Mouse (Mus musculus) heart, adult 2 months (tissue): ENCODE results near the gene Reps1. TPM values are rescaled to one million over a fixed set of nuclear protein-coding genes. Genes with fewer than 3 reads are reported as not detected.
A peak's percentile ranks its signal among the peaks of the same experiment; 100 is the strongest.

Experiments used
- DNase-seq, 2 experiments: peaks; one replicate each; pipeline ENCODE4 v3.0.0; 2021
- H3K27ac ChIP-seq: fragments of 200-600 bp; 2 replicates; pipeline ENCODE4 v1.8.1; 2022
- H3K27me3 ChIP-seq: fragments of 200-500 bp; 2 replicates; pipeline ENCODE4 v1.6.1; 2012; ENCODE audit warnings: mild to moderate bottlenecking, low read length, inconsistent platforms, mixed read lengths; ENCODE audit not compliant: control insufficient read depth, insufficient read depth
- H3K36me3 ChIP-seq: fragments of 200-500 bp; 2 replicates; pipeline ENCODE4 v1.6.1; 2012; ENCODE audit warnings: low read length, inconsistent platforms; ENCODE audit not compliant: control insufficient read depth, insufficient read depth
- H3K4me1 ChIP-seq: fragments of 200-500 bp; 2 replicates; pipeline ENCODE4 v1.6.1; 2011; ENCODE audit warnings: low read length; ENCODE audit not compliant: control insufficient read depth, insufficient read depth
- H3K4me3 ChIP-seq: fragments of 200-600 bp; 2 replicates; pipeline ENCODE4 v1.8.1; 2022
- H3K79me2 ChIP-seq: fragments of 200-500 bp; replicated peaks from 2 replicates; pipeline ENCODE4 v1.6.1; 2012; ENCODE audit warnings: mild to moderate bottlenecking, inconsistent platforms, low read length, moderate library complexity, mixed read lengths; ENCODE audit not compliant: control insufficient read depth, insufficient read depth
- H3K9ac ChIP-seq: fragments of 200-500 bp; 2 replicates; pipeline ENCODE4 v1.6.1; 2012; ENCODE audit warnings: low read depth, mild to moderate bottlenecking, control low read depth, inconsistent platforms, low read length, mixed read lengths
- CTCF ChIP-seq: fragments of 200-600 bp; IDR thresholded peaks from 2 replicates; pipeline ENCODE4 v1.8.1; 2022; ENCODE audit warnings: antibody characterized with exemption, mild to moderate bottlenecking, moderate library complexity
- EP300 ChIP-seq: fragments of 200-500 bp; IDR thresholded peaks from 2 replicates; pipeline ENCODE4 v1.6.1; 2011; ENCODE audit warnings: low read depth, low read length, control low read depth; ENCODE audit not compliant: insufficient read depth
- POLR2A ChIP-seq: fragments of 200-500 bp; IDR thresholded peaks from 2 replicates; pipeline ENCODE4 v1.6.1; 2011; ENCODE audit warnings: mild to moderate bottlenecking, low read depth, low read length, control low read depth; ENCODE audit not compliant: insufficient read depth
- WGBS: fragments of 180-500 bp; shearing (Covaris S2); methylation state at CpG from one replicate; pipeline ENCODE4 v1.1.7; 2018; 5-methylcytosine and 5-hydroxymethylcytosine counted together
- intact Hi-C: fragments of 180-260 bp; cut with DNase I; formaldehyde crosslinking; loops from one replicate; pipeline ENCODE4 v1.15.1; 2025
- polyA plus RNA-seq: library from polyadenylated mRNA; depleted of rRNA; stranded (reverse); fragments of >200 nt; gene quantifications from 2 replicates; pipeline ENCODE4 v1.2.3, GENCODE M21; 2012
- total RNA-seq, 2 experiments: library from RNA; stranded (reverse); gene quantifications; 2 replicates each; pipeline ENCODE4 v1.2.3; 2021

The Reps1 gene
- total and polyA plus RNA-seq, 3 experiments = 28.3 to 34.1 (median 31.9) TPM

DNA sequence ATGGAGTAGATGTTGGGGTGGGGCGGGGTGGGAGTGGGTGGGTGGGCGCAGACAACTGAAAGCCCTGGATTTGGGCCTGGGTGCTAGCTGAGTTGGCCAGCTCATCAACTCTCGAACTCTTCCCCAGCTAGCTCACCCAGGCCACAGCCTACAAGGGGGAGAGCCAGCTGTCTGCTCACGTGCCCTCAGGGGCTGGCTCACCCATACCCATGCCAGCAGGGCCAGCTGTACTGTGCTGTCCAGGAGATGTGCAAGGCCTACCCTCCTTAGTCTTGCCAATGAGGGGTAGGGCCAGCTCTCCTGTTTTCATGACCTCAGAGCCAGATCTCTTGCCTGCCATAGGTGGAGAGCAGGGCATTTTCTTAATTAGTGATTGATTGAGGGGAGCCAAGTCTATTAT, 21.3 kb upstream of the Reps1 start:
- intact Hi-C loops = no loop called here
- Histone ChIP-seq H3K79me2 (no peaks in the 10 kb centered on the region), H3K27me3 (no peaks in the 10 kb centered on the region), H3K4me3 (no peak overlapping the region), H3K36me3 (no peaks in the 10 kb centered on the region), H3K27ac (no peak overlapping the region), H3K9ac (no peak overlapping the region), H3K4me1 (no peaks in the 10 kb centered on the region)
- TF ChIP-seq POLR2A (no peak), CTCF (no peak), EP300 (no peak)
- 93% methylated on average over 4 of the region's 4 CpGs for WGBS
- no peak for DNase-seq

- TF ChIP-seq POLR2A = no peak
- TF ChIP-seq CTCF = no peak
- no peak for TF ChIP-seq EP300
- WGBS = 61% methylated on average over 5 of the region's 5 CpGs
- no peak overlapping the region for H3K27ac ChIP-seq
Measured at GRCm38 (mm10) chr10:18036849-18037248, 18.8 kb upstream of the Reps1 start.

GRCm38 (mm10) chr10:18046380-18046779, 9.3 kb upstream of the Reps1 start:
- TF ChIP-seq POLR2A = no peak
- no peak for TF ChIP-seq CTCF
- TF ChIP-seq EP300 = no peak
- Histone ChIP-seq H3K27me3 (0 out of 2 replicates have a peak, but pooled peaks cover 1% of the 10 kb centered on the region), H3K4me3 (no peak overlapping the region), H3K79me2 (no peaks in the 10 kb centered on the region), H3K4me1 (no peaks in the 10 kb centered on the region), H3K36me3 (no peaks in the 10 kb centered on the region), H3K9ac (no peak overlapping the region), H3K27ac (no peak overlapping the region)
- no peak for DNase-seq
- intact Hi-C loops = no loop called here

More at GRCm38 (mm10) chr10:18036849-18037248, 18.8 kb upstream of the Reps1 start:
- H3K79me2 ChIP-seq = no peaks in the 10 kb centered on the region
- no peaks in the 10 kb centered on the region for H3K4me1 ChIP-seq
- H3K4me3 ChIP-seq = no peak overlapping the region
- no peaks in the 10 kb centered on the region for H3K27me3 ChIP-seq
- no peak for DNase-seq
- no peaks in the 10 kb centered on the region for H3K36me3 ChIP-seq
- intact Hi-C loops = no loop called here
- H3K9ac ChIP-seq = no peak overlapping the region

DNA sequence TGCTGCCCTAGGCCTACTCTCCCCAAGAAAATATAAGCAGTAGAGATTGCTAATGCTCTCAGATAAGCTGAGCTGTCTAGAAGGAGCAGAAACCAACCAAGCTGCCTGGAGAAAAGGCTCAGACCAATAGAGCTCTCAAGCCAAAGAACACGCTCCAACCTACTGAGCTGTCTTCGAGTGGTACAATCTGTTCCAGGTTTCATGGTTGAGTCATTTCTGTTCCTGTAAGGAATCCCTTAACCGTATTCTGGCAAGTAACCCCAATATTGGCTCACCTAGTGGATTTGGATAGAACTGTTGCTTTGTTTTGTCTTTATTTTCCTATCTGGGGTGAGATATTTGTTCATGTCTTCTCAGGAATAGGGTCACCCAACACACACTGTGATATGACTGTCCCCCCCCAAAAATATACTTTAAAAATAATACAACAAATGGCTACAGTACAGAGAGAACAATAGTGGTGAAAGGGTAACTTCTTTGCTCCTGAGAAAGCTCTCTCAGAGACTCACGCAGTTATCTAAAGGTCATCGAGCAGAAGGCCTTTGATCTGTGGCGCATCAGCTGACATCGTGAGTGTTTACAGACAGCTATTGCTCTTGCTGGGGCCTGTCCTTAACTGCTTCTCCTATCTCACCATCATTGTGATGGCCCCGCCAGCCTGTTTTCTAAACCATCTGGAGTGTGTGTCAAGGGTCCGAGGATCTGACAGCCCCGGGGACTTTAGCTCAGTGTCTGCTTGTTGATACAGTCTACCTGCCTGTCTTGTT, 8.1 kb upstream of the Reps1 start:
- DNase-seq = no peak
- no peaks in the 10 kb centered on the region for H3K79me2 ChIP-seq
- no peak for TF ChIP-seq EP300
- TF ChIP-seq CTCF = no peak
- no peaks in the 10 kb centered on the region for H3K36me3 ChIP-seq
- 0 out of 2 replicates have a peak, but pooled peaks cover 1% of the 10 kb centered on the region for H3K27me3 ChIP-seq
- no peak overlapping the region for H3K9ac ChIP-seq
- 73% methylated on average over 10 of the region's 10 CpGs for WGBS
- H3K4me1 ChIP-seq = no peaks in the 10 kb centered on the region
- H3K27ac ChIP-seq = no peak overlapping the region
- no peak overlapping the region for H3K4me3 ChIP-seq
- intact Hi-C loops = no loop called here

DNA sequence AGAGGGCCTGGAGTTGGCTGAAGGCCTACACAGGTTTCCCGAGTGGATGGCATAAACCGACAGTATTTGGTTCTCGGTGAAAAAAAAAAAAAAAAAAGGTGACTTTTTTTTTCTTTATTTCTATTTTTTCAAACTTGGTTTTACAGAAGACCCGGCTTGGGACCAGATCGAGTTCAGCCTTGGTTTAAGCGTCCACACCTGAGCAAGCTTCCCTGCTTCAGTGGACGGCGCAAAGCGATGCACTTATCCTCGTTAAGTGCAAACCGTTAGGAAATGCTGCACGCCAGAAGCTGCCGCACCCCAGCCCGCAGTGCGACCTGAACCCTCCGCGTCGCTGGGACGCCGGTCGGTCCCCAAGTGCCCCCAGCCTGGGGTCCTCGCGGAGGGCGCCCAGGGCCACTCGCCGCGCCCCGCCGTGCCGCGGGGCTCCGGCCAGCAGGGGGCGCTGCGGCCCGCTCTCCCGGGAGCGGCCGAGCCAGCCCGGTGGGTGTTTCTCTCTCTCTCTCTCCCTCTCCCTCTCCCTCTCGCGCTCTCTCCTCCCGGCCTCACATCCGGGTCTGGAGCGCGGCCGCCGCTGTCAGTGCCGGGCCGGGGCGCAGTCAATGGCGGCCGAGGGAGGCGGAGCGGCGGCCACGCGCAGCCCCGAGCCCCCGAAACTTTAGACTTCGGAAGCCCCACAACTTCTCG, 509 bp upstream of the Reps1 start:
- 0 out of 2 replicates have a peak, but pooled peaks have one; percentile 35 for TF ChIP-seq POLR2A
- no peak for TF ChIP-seq EP300
- TF ChIP-seq CTCF = peak; percentile 96
- Histone ChIP-seq H3K36me3 (peaks cover 2% of the 10 kb centered on the region), H3K79me2 (peaks cover 3% of the 10 kb centered on the region), H3K4me1 (peaks cover 1% of the 10 kb centered on the region), H3K27ac (peak overlapping the region; percentile 88), H3K27me3 (no peaks in the 10 kb centered on the region), H3K4me3 (peak overlapping the region; percentile 94), H3K9ac (peak overlapping the region; percentile 90)
- intact Hi-C loops = loop anchor here (1.0 to 10.0 kb wide), 2 partner anchors 142 to 320 kb away; no protein-coding TSS in a partner anchor
- DNase-seq = peak; percentile 87 to 90
- WGBS = 3% methylated on average over 61 of the region's 61 CpGs

GRCm38 (mm10) chr10:18056391-18056745, 707 bp downstream of the Reps1 start:
- TF ChIP-seq POLR2A = no peak
- TF ChIP-seq CTCF = no peak
- TF ChIP-seq EP300 = no peak
- H3K79me2 ChIP-seq = peaks cover 4% of the 10 kb centered on the region
- peaks cover 3% of the 10 kb centered on the region for H3K4me1 ChIP-seq
- H3K4me3 ChIP-seq = peak overlapping the region; percentile 94
- H3K9ac ChIP-seq = peak overlapping the region; percentile 90
- peaks cover 2% of the 10 kb centered on the region for H3K36me3 ChIP-seq
- intact Hi-C loops = loop anchor here (1.0 to 10.0 kb wide), 2 partner anchors 34 to 322 kb away; no protein-coding TSS in a partner anchor
- DNase-seq = no peak
- WGBS = under 1% methylated on average over 8 of the region's 8 CpGs
- H3K27ac ChIP-seq = no peak overlapping the region; the same call in 1 of the 2 replicates
- no peaks in the 10 kb centered on the region for H3K27me3 ChIP-seq
